Mouse (Mus musculus): ENCODE results near the gene Ier2. TPM values are rescaled to one million over a fixed set of nuclear protein-coding genes. Genes with fewer than 3 reads are reported as not detected.

The Ier2 gene
- polyA plus RNA-seq, 1 experiment, result 333 TPM

DNA sequence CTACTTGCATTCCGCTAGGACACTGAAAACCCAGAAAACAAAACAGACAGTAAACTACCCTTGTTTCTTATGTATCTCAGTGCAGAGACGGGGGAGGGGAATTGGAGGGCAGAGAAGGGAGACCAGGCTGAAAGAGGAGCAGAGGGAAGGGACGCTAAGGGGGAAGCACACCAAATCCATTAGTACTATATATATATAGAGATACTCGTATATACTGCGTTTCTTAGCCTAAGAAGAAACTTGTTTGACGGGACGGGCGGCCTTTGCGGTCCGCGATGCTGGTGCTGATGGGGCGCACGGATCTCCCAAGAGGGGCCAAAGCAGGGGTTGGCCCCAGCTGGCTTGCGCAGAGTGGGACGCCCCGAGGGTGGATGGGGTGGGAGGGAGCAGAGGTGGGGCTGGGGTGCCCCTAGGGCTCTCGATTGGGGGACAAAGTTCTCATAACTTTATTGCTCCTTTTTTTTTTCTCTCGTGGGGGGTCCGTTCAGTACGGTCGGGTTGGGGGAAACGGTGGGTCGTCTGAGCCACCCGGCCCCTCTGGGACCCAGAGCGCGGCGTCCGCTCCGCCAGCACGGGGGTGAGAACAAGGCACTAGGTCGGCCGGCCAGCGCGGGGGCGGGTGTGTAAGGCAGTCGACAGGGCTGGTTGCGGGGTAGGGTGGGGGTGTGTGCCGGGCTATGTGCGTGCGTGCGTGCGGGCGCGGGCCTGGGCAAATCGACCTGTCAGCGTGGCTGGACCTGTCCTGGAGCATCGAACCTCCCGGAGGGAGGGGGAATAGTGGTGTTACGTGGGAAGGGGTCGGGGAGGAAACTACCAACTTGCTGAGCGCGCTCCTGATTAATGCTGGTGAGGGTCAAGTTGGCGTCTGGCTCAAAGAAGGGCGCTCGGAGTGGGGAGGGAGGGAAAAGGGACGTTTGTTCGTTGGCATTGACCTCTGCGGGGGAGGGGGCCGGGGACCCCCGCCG lies 42.5 kb upstream of the Ier2 start:
- no peaks in the 10 kb centered on the region for H3K27me3 ChIP-seq (replicated peaks)

GRCm38 (mm10) chr8:84704356-84704755 lies 41.7 kb upstream of the Ier2 start:
- Histone ChIP-seq H3K36me3 (replicated peaks; ENCODE audit: low read length) (peaks cover 41% of the 10 kb centered on the region), H3K4me3 (replicated peaks) (peak overlapping the region; percentile 91), H3K27me3 (replicated peaks) (no peaks in the 10 kb centered on the region), H3K4me1 (peaks cover 84% of the 10 kb centered on the region), H3K9me3 (no peaks in the 10 kb centered on the region)
- no peak for TF ChIP-seq GATA1 (IDR thresholded peaks at IDR 0.05; ENCODE audit: borderline replicate concordance, low read length)

More for the DNA sequence above, 42.5 kb upstream of the Ier2 start:
- Histone ChIP-seq H3K9me3 (no peaks in the 10 kb centered on the region), H3K4me1 (peaks cover 81% of the 10 kb centered on the region), H3K36me3 (replicated peaks; ENCODE audit: low read length) (peaks cover 38% of the 10 kb centered on the region), H3K4me3 (replicated peaks) (peak overlapping the region; percentile 91)
- TF ChIP-seq GATA1 (IDR thresholded peaks at IDR 0.05; ENCODE audit: borderline replicate concordance, low read length) (no peak), FLI1 (IDR thresholded peaks at IDR 0.05; ENCODE audit: low read length) (no peak)

GRCm38 (mm10) chr8:84703466-84704249 lies 41.0 kb upstream of the Ier2 start:
- H3K36me3 ChIP-seq (replicated peaks; ENCODE audit: low read length), result peaks cover 48% of the 10 kb centered on the region
- H3K4me1 ChIP-seq, result peaks cover 84% of the 10 kb centered on the region
- TF ChIP-seq FLI1 (IDR thresholded peaks at IDR 0.05; ENCODE audit: low read length) (no peak), GATA1 (IDR thresholded peaks at IDR 0.05; ENCODE audit: borderline replicate concordance, low read length) (peak; percentile 100)
- no peaks in the 10 kb centered on the region for H3K9me3 ChIP-seq
- H3K27me3 ChIP-seq (replicated peaks), result no peaks in the 10 kb centered on the region
- peak overlapping the region; percentile 91 for H3K4me3 ChIP-seq (replicated peaks)

DNA sequence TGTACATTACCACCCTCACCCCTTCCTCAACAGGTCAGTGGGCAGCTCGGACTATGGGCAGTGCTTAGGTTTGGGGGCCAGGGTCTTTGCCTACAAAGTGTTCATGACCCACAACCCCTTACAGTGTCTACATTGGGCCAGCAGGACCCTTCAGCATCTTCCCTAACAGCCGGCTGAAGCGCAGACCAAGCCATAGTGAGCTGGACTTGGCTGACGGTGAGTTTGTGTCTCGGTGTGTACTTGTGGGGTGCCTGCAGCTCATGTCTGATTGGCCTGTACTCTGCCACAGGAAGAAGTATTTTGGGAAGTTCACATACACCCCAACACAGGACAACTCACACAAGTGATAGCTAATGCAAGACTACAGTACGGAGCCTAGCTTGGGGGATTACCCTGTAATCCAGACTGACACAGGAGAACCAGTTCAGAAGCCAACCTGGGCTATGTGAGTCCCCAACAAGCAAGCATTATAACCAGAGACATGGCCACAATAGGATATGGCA lies 40.4 kb upstream of the Ier2 start:
- H3K9me3 ChIP-seq, result no peaks in the 10 kb centered on the region
- H3K27me3 ChIP-seq (replicated peaks), result no peaks in the 10 kb centered on the region
- peak overlapping the region; percentile 91 for H3K4me3 ChIP-seq (replicated peaks)
- H3K4me1 ChIP-seq, result peaks cover 85% of the 10 kb centered on the region
- H3K36me3 ChIP-seq (replicated peaks; ENCODE audit: low read length), result peaks cover 55% of the 10 kb centered on the region
- TF ChIP-seq GATA1 (IDR thresholded peaks at IDR 0.05; ENCODE audit: borderline replicate concordance, low read length) (no peak), FLI1 (IDR thresholded peaks at IDR 0.05; ENCODE audit: low read length) (no peak)

DNA sequence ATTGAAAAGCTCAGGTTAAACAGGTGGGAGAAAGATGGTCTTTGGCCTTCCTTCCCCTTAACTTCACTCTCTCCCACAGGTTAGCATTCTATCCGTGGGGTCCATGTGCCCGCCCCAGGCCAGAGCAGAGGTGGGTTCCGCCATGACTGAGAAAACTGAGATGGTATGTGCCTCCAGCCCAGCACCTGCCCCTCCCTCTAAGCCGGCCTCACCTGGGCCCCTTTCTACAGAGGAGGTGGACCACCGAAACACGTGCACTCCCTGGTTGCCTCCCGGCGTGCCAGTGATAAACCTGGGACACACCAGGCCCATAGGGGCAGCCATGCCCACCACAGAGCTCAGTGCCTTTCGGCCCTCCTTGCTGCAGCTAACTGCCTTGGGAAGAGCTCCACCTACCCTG lies 39.9 kb upstream of the Ier2 start:
- Histone ChIP-seq H3K4me1 (peaks cover 85% of the 10 kb centered on the region), H3K36me3 (replicated peaks; ENCODE audit: low read length) (peaks cover 59% of the 10 kb centered on the region)
- TF ChIP-seq FLI1 (IDR thresholded peaks at IDR 0.05; ENCODE audit: low read length), result no peak
- no peak for TF ChIP-seq GATA1 (IDR thresholded peaks at IDR 0.05; ENCODE audit: borderline replicate concordance, low read length)

GRCm38 (mm10) chr8:84700941-84701911 lies 38.6 kb upstream of the Ier2 start, which contains the start of gene Lyl1:
Gene Lyl1 (plus strand): TSS chr8:84701457.
- H3K27me3 ChIP-seq (replicated peaks), result no peaks in the 10 kb centered on the region
- H3K4me3 ChIP-seq (replicated peaks), result peak within 1 kb of the TSS; percentile 91
- H3K36me3 ChIP-seq (replicated peaks; ENCODE audit: low read length), result peaks cover 73% of the 10 kb centered on the region
- TF ChIP-seq GATA1 (IDR thresholded peaks at IDR 0.05; ENCODE audit: borderline replicate concordance, low read length) (peak; percentile 100), FLI1 (IDR thresholded peaks at IDR 0.05; ENCODE audit: low read length) (peak; percentile 76; the same call in 1 of the 2 replicates)
- no peaks in the 10 kb centered on the region for H3K9me3 ChIP-seq
- H3K4me1 ChIP-seq, result peaks cover 79% of the 10 kb centered on the region

More for the DNA sequence above, 39.9 kb upstream of the Ier2 start:
- no peaks in the 10 kb centered on the region for H3K9me3 ChIP-seq
- no peaks in the 10 kb centered on the region for H3K27me3 ChIP-seq (replicated peaks)
- peak overlapping the region; percentile 91 for H3K4me3 ChIP-seq (replicated peaks)

DNA sequence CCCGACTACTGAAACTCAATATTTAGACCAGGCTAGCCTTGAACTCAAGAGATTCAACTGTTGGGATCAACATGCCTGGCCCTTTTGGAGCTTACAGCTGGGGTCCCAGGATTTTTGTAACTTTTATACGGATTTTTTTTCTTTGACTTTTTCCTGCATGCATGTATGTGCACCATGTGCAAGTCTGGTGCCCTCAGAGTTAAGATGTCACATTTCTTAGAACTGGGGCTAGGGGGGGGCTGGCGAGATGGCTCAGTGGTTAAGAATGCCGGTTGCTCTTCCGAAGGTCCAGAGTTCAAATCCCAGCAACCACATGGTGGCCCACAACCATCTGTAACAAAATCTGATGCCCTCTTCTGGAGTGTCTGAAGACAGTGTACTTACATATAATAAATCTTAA lies 37.9 kb upstream of the Ier2 start:
- TF ChIP-seq GATA1 (IDR thresholded peaks at IDR 0.05; ENCODE audit: borderline replicate concordance, low read length) (no peak), FLI1 (IDR thresholded peaks at IDR 0.05; ENCODE audit: low read length) (no peak)
- H3K9me3 ChIP-seq, result no peaks in the 10 kb centered on the region
- H3K4me3 ChIP-seq (replicated peaks), result peak overlapping the region; percentile 84
- peaks cover 79% of the 10 kb centered on the region for H3K36me3 ChIP-seq (replicated peaks; ENCODE audit: low read length)
- peaks cover 76% of the 10 kb centered on the region for H3K4me1 ChIP-seq
- H3K27me3 ChIP-seq (replicated peaks), result no peaks in the 10 kb centered on the region

DNA sequence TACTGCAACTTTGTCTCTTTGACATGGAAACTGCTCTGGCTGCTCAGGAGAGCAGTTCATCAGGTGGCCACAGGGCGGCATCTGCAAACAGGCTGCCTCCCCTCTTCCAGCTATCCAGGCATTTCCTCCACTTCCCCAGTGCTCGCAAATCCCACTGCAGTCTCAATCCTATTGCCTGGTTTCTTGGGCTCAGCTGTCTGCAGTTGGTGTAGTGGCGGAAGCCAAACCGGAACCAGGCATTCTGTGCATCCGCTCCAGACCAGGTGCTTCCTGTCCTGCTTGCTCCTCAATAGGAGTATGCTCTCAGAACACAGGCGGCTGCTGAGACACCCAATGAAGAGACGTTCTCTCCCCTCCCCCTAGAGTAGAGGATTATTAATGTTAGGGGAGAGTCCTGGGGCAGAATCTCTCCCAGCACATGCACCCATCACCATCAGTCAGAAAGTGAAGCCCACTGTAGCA lies 37.2 kb upstream of the Ier2 start:
- Histone ChIP-seq H3K4me1 (peaks cover 73% of the 10 kb centered on the region), H3K4me3 (replicated peaks) (peak overlapping the region; percentile 84), H3K9me3 (no peaks in the 10 kb centered on the region), H3K27me3 (replicated peaks) (no peaks in the 10 kb centered on the region), H3K36me3 (replicated peaks; ENCODE audit: low read length) (peaks cover 80% of the 10 kb centered on the region)
- TF ChIP-seq FLI1 (IDR thresholded peaks at IDR 0.05; ENCODE audit: low read length), result peak; percentile 100
- TF ChIP-seq GATA1 (IDR thresholded peaks at IDR 0.05; ENCODE audit: borderline replicate concordance, low read length), result no peak
